Mouse (Mus musculus) heart, embryonic 12.5 days (tissue): ENCODE results near the gene Celsr2. TPM values are rescaled to one million over a fixed set of nuclear protein-coding genes. Genes with fewer than 3 reads are reported as not detected.
A peak's percentile ranks its signal among the peaks of the same experiment; 100 is the strongest.

Experiments
- ATAC-seq: fragments of 200-750 bp; cut with Nextera tagmentation; 2 replicates; pipeline ENCODE4 v1.8.0; 2017; ENCODE audit warnings: moderate TSS enrichment, moderate library complexity; ENCODE audit not compliant: insufficient number of reproducible peaks, low FRiP score
- H3K27ac ChIP-seq: fragments of 300-500 bp; sonication (generic); 2 replicates; pipeline ENCODE4 v1.5.1; 2016; ENCODE audit warnings: mild to moderate bottlenecking, moderate library complexity; ENCODE audit not compliant: poor library complexity, severe bottlenecking
- H3K27me3 ChIP-seq: fragments of 300-500 bp; sonication (generic); replicated peaks from 2 replicates; pipeline ENCODE4 v1.6.1; 2016; ENCODE audit warnings: mild to moderate bottlenecking, moderate library complexity
- H3K36me3 ChIP-seq: fragments of 300-500 bp; sonication (generic); 2 replicates; pipeline ENCODE4 v1.6.1; 2016; ENCODE audit warnings: mild to moderate bottlenecking, moderate library complexity
- H3K4me1 ChIP-seq: fragments of 300-500 bp; sonication (generic); replicated peaks from 2 replicates; pipeline ENCODE4 v1.6.1; 2016; ENCODE audit warnings: mild to moderate bottlenecking
- H3K4me2 ChIP-seq: fragments of 300-500 bp; sonication (generic); 2 replicates; pipeline ENCODE4 v1.6.1; 2016; ENCODE audit warnings: mild to moderate bottlenecking, moderate library complexity
- H3K4me3 ChIP-seq: fragments of 300-500 bp; sonication (generic); 2 replicates; pipeline ENCODE4 v1.5.1; 2016; ENCODE audit warnings: mild to moderate bottlenecking
- H3K9ac ChIP-seq: fragments of 300-500 bp; sonication (generic); 2 replicates; pipeline ENCODE4 v1.6.1; 2016; ENCODE audit warnings: mild to moderate bottlenecking, moderate library complexity
- H3K9me3 ChIP-seq: fragments of 300-500 bp; sonication (generic); replicated peaks from 2 replicates; pipeline ENCODE4 v1.6.1; 2016; ENCODE audit warnings: mild to moderate bottlenecking, moderate library complexity
- WGBS: fragments of 180-500 bp; shearing (Covaris S2); methylation state at CpG from one replicate; pipeline ENCODE4 v1.1.7; 2016; 5-methylcytosine and 5-hydroxymethylcytosine counted together
- polyA plus RNA-seq: library from polyadenylated mRNA; unstranded; fragments of >200 nt; fragmentation: Nextera tagmentation; extraction: Ambion mirVana; gene quantifications from 2 replicates; pipeline ENCODE4 v1.2.1, GENCODE M21; 2016

Celsr2 gene
- polyA plus RNA-seq, 1 experiment from 2014 or later = 2.3 TPM

DNA sequence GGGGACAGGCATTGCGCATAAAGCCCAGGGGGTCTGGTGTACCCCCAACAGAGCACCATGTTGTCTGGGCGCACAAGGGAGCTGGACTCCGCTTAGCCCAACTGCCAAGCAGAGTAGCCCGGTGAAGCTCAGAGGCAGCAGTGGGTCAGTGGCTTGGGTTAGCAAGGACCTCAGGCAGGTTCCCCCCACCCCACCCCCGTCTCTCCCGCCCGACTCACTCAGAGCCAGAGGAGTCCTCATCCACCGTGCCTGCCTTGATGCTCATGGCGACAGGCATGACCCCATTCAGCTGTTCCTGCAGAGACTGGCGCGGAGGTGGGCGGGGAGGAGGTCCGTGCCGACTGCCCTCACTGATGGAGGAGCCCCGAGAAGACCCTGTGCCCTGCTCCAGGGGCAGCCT lies 22.6 kb downstream of the Celsr2 start:
- peaks cover 28% of the 10 kb centered on the region for H3K4me1 ChIP-seq
- no peak for ATAC-seq
- H3K4me3 ChIP-seq = no peak overlapping the region
- H3K27me3 ChIP-seq = peaks cover 27% of the 10 kb centered on the region
- H3K27ac ChIP-seq = no peak overlapping the region
- peak overlapping the region; percentile 22; the same call in 1 of the 2 replicates for H3K9ac ChIP-seq
- peak overlapping the region; percentile 23 for H3K4me2 ChIP-seq
- WGBS = 35% methylated on average over 15 of the region's 15 CpGs
- no peaks in the 10 kb centered on the region for H3K36me3 ChIP-seq
- no peaks in the 10 kb centered on the region for H3K9me3 ChIP-seq

- no peaks in the 10 kb centered on the region for H3K9me3 ChIP-seq
- H3K36me3 ChIP-seq = peaks cover 4% of the 10 kb centered on the region
- H3K27ac ChIP-seq = no peak overlapping the region
- H3K4me2 ChIP-seq = peak overlapping the region; percentile 23
- peaks cover 24% of the 10 kb centered on the region for H3K27me3 ChIP-seq
- no peak overlapping the region for H3K4me3 ChIP-seq
- no peak for ATAC-seq
- WGBS = 12% methylated on average over 10 of the region's 10 CpGs
- H3K9ac ChIP-seq = peak overlapping the region; percentile 22; the same call in 1 of the 2 replicates
- H3K4me1 ChIP-seq = peaks cover 28% of the 10 kb centered on the region
Measured at GRCm38 (mm10) chr3:108392299-108392698, 23.1 kb downstream of the Celsr2 start.

- no peak overlapping the region for H3K4me3 ChIP-seq
- 0% methylated on average over 5 of the region's 5 CpGs for WGBS
- H3K36me3 ChIP-seq = peaks cover 21% of the 10 kb centered on the region
- H3K27ac ChIP-seq = no peak overlapping the region; the same call in 1 of the 2 replicates
- H3K4me1 ChIP-seq = peaks cover 38% of the 10 kb centered on the region
- peaks cover 9% of the 10 kb centered on the region for H3K27me3 ChIP-seq
- H3K9me3 ChIP-seq = no peaks in the 10 kb centered on the region
- peak; percentile 78 for ATAC-seq
- H3K9ac ChIP-seq = no peak overlapping the region; the same call in 1 of the 2 replicates
- H3K4me2 ChIP-seq = peak overlapping the region; percentile 44
Measured at GRCm38 (mm10) chr3:108389111-108389545, 26.2 kb downstream of the Celsr2 start.

DNA sequence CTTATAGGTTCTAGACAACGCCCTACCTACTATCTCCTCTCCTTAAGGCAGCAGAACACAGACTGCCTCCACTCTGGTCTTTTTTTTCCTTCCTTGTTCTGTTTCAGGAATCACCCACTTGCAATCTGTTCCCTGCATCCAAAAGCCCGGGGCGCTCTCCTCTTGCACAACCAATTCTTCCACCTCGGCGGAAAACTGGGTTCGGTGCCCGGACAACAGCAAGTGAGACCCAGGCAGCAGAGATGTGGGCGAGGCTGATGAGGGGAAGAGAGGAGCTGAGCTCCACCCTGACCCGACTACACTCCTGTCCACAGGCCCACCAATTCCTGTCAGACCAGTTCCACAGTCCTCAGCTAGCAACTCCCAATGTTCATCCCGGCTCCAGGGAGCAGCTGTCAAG lies 29.2 kb downstream of the Celsr2 start:
- no peak overlapping the region for H3K27ac ChIP-seq

GRCm38 (mm10) chr3:108384425-108384824 lies 30.9 kb downstream of the Celsr2 start:
- peaks cover 21% of the 10 kb centered on the region for H3K36me3 ChIP-seq
- H3K4me3 ChIP-seq = peak overlapping the region; percentile 63
- H3K27ac ChIP-seq = no peak overlapping the region
- peaks cover 45% of the 10 kb centered on the region for H3K4me1 ChIP-seq
- no peaks in the 10 kb centered on the region for H3K9me3 ChIP-seq
- H3K27me3 ChIP-seq = no peaks in the 10 kb centered on the region
- H3K9ac ChIP-seq = peak overlapping the region; percentile 59
- H3K4me2 ChIP-seq = peak overlapping the region; percentile 85
- WGBS = 43% methylated on average over 2 of the region's 2 CpGs
- ATAC-seq = no peak

More for the DNA sequence above, 29.2 kb downstream of the Celsr2 start:
- Histone ChIP-seq H3K4me3 (no peak overlapping the region), H3K36me3 (peaks cover 21% of the 10 kb centered on the region), H3K9me3 (no peaks in the 10 kb centered on the region), H3K4me2 (no peak overlapping the region), H3K27me3 (no peaks in the 10 kb centered on the region), H3K9ac (no peak overlapping the region), H3K4me1 (peaks cover 42% of the 10 kb centered on the region)
- no peak for ATAC-seq
- WGBS = 94% methylated on average over 10 of the region's 10 CpGs

- WGBS = 2% methylated on average over 44 of the region's 44 CpGs
- peak within 1 kb of the TSS; percentile 40; the same call in 1 of the 2 replicates for H3K27ac ChIP-seq
- peak within 1 kb of the TSS; percentile 85 for H3K4me2 ChIP-seq
- peak within 1 kb of the TSS; percentile 63 for H3K4me3 ChIP-seq
- no peaks in the 10 kb centered on the region for H3K9me3 ChIP-seq
- H3K9ac ChIP-seq = peak within 1 kb of the TSS; percentile 59
- ATAC-seq = peak; percentile 92
- H3K4me1 ChIP-seq = peaks cover 45% of the 10 kb centered on the region
- H3K27me3 ChIP-seq = no peaks in the 10 kb centered on the region
- peaks cover 21% of the 10 kb centered on the region for H3K36me3 ChIP-seq
Measured at GRCm38 (mm10) chr3:108383485-108384354, 31.6 kb downstream of the Celsr2 start, which contains the start of gene Psrc1. Psrc1 (plus strand) TSS chr3:108383839.

- H3K9ac ChIP-seq = no peak overlapping the region; the same call in 1 of the 2 replicates
- peaks cover 45% of the 10 kb centered on the region for H3K4me1 ChIP-seq
- no peak for ATAC-seq
- peak overlapping the region; percentile 30; the same call in 1 of the 2 replicates for H3K27ac ChIP-seq
- no peaks in the 10 kb centered on the region for H3K27me3 ChIP-seq
- H3K9me3 ChIP-seq = no peaks in the 10 kb centered on the region
- WGBS = 45% methylated on average over 14 of the region's 14 CpGs
- peak overlapping the region; percentile 85 for H3K4me2 ChIP-seq
- peaks cover 16% of the 10 kb centered on the region for H3K36me3 ChIP-seq
- peak overlapping the region; percentile 63 for H3K4me3 ChIP-seq
Measured at GRCm38 (mm10) chr3:108381945-108382875, 33.1 kb downstream of the Celsr2 start.

- H3K9me3 ChIP-seq = no peaks in the 10 kb centered on the region
- peaks cover 3% of the 10 kb centered on the region; the same call in 1 of the 2 replicates for H3K36me3 ChIP-seq
- no peaks in the 10 kb centered on the region for H3K27me3 ChIP-seq
- H3K9ac ChIP-seq = no peak overlapping the region
- no peak for ATAC-seq
- H3K4me3 ChIP-seq = no peak overlapping the region
- H3K4me1 ChIP-seq = peaks cover 45% of the 10 kb centered on the region
- H3K27ac ChIP-seq = no peak overlapping the region
- 83% methylated on average over 6 of the region's 6 CpGs for WGBS
- no peak overlapping the region for H3K4me2 ChIP-seq
Measured at GRCm38 (mm10) chr3:108380695-108381094, 34.7 kb downstream of the Celsr2 start.

DNA sequence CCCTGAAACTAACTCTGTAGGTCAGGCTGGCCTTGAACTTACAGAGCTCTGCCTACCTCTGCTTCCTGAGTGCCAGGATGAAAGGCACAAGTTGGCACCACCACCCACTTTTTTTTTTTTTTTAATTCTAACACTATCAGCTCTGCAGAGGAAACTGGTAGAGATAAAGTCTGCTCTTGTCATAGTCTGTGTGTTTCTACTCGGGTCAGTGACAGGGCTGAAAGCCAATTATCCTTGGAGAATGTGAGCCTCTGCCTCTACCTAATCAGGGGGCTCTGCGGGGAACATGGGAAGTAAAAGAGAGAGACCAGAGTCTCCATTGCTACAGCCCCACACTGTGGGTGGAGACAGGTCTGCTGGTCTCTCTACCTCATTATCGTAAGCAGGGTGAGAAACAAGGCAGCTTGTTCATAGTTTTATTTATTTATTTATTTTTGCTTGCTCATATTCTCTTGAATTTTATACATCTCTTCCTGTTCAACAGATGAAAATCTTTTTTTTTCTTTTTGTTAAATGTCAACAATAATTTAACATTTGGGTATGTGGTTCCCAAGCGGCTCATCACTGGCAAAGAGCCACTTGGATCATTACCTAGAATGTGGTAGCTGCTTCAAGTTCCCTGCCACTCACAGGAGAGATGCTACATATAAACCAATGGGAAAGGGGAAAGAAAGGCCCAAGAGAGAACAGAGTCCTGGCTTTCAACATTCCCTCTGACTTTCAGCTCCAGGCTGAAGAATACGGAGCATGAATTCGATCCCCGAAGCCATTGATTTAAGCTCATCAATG lies 36.3 kb downstream of the Celsr2 start:
- no peak for ATAC-seq
- H3K4me1 ChIP-seq = peaks cover 34% of the 10 kb centered on the region
- no peaks in the 10 kb centered on the region for H3K36me3 ChIP-seq
- no peaks in the 10 kb centered on the region for H3K27me3 ChIP-seq
- H3K27ac ChIP-seq = no peak overlapping the region
- no peaks in the 10 kb centered on the region for H3K9me3 ChIP-seq
- H3K4me2 ChIP-seq = no peak overlapping the region
- 57% methylated on average over 7 of the region's 7 CpGs for WGBS
- no peak overlapping the region for H3K9ac ChIP-seq
- H3K4me3 ChIP-seq = no peak overlapping the region

DNA sequence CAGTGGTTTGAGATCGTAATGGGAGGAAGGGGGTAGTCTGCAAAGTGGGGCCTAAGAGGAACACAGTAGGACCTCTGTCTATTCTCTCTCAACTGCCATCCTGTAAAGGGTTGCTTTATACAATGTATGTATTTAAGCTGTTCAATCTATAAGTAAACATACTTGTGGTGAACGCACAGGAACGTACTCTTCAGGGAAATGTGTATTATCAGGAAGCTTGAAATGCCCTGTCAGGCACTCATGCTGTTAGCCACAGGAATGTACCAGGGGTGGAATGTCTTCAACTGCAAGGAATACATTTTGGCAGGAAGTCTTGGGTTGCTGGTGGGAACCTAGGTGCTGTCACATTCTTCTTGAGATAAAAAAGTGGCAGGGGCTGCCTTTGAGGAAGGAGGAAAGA lies 42.7 kb downstream of the Celsr2 start:
- Histone ChIP-seq H3K9ac (no peak overlapping the region), H3K4me1 (peaks cover 40% of the 10 kb centered on the region), H3K27me3 (no peaks in the 10 kb centered on the region), H3K4me2 (no peak overlapping the region), H3K9me3 (no peaks in the 10 kb centered on the region), H3K36me3 (no peaks in the 10 kb centered on the region), H3K4me3 (no peak overlapping the region), H3K27ac (no peak overlapping the region)
- no peak for ATAC-seq
- WGBS = 30% methylated on average over 3 of the region's 3 CpGs
